Comparison of ENCODE assay signal across 8 mouse cellular contexts in genomic region chr7:25284766-25285165, GRCm38 (mm10). TPM values are rescaled to one million over a fixed set of nuclear protein-coding genes. Genes with fewer than 3 reads are reported as not detected.
DNase-seq lines count a peak whose midpoint lies in the region; ATAC-seq lines count a peak whose summit lies in the region.
"Had no signal": no experiment of that assay in that cellular context is flagged by ENCODE, and none has a peak within 500 bp of the region (broad histone marks: within the 10 kb centered on the region; RNA-seq: fewer than 3 reads in every experiment).

No protein-coding gene starts in this region.

- no peak overlapping the region for H3K4me3 ChIP-seq in liver, embryonic 13.5 days (replicated peaks)
- no peak overlapping the region for H3K4me3 ChIP-seq in liver, embryonic 12.5 days
- H3K4me3 ChIP-seq in embryonic facial prominence, embryonic 13.5 days, result 0 out of 2 replicates have a peak overlapping the region, but pooled peaks have one; percentile 85
- peak overlapping the region; percentile 5; the same call in 1 of the 2 replicates for H3K4me3 ChIP-seq in midbrain, embryonic 14.5 days (replicated peaks; ENCODE audit: low read depth, low read length)

- H3K27me3 ChIP-seq in liver, embryonic 13.5 days, result no peaks in the 10 kb centered on the region
- no peaks in the 10 kb centered on the region for H3K27me3 ChIP-seq in liver, embryonic 12.5 days (replicated peaks)
- H3K27me3 ChIP-seq in embryonic facial prominence, embryonic 13.5 days, result no peaks in the 10 kb centered on the region
- H3K27me3 ChIP-seq in midbrain, embryonic 14.5 days (ENCODE audit: control insufficient read depth, insufficient read depth, low read length), result no peaks in the 10 kb centered on the region

- peaks cover 48% of the 10 kb centered on the region for H3K4me1 ChIP-seq in liver, embryonic 13.5 days (replicated peaks)
- H3K4me1 ChIP-seq in liver, embryonic 12.5 days, result peaks cover 52% of the 10 kb centered on the region
- peaks cover 45% of the 10 kb centered on the region for H3K4me1 ChIP-seq in embryonic facial prominence, embryonic 13.5 days
- H3K4me1 ChIP-seq in midbrain, embryonic 14.5 days (ENCODE audit: control insufficient read depth, insufficient read depth, low read length), result peaks cover 41% of the 10 kb centered on the region

- no peak overlapping the region for H3K4me2 ChIP-seq in liver, embryonic 13.5 days
- no peak overlapping the region for H3K4me2 ChIP-seq in liver, embryonic 12.5 days
- peak overlapping the region; percentile 92 for H3K4me2 ChIP-seq in embryonic facial prominence, embryonic 13.5 days
- H3K4me2 ChIP-seq in midbrain, embryonic 14.5 days (ENCODE audit: low read length), result peak overlapping the region; percentile 83

- WGBS in liver, embryonic 13.5 days (ENCODE audit: insufficient replicate concordance), result 78% methylated on average over 5 of the region's 5 CpGs
- WGBS in liver, embryonic 12.5 days (ENCODE audit: insufficient replicate concordance), result 80% methylated on average over 5 of the region's 5 CpGs
- 69% methylated on average over 5 of the region's 5 CpGs for WGBS in embryonic facial prominence, embryonic 13.5 days
- WGBS in midbrain, embryonic 14.5 days, result 69% methylated on average over 5 of the region's 5 CpGs

- H3K9ac ChIP-seq in liver, embryonic 13.5 days, result no peak overlapping the region
- no peak overlapping the region for H3K9ac ChIP-seq in liver, embryonic 12.5 days
- H3K9ac ChIP-seq in embryonic facial prominence, embryonic 13.5 days, result peak overlapping the region; percentile 89
- peak overlapping the region; percentile 78; the same call in 1 of the 2 replicates for H3K9ac ChIP-seq in midbrain, embryonic 14.5 days (replicated peaks; ENCODE audit: low read length)

- 0 out of 2 replicates have a peak overlapping the region, but pooled peaks have one; percentile 6 for H3K27ac ChIP-seq in liver, embryonic 13.5 days
- H3K27ac ChIP-seq in liver, embryonic 12.5 days, result no peak overlapping the region
- no peak overlapping the region for H3K27ac ChIP-seq in embryonic facial prominence, embryonic 13.5 days
- H3K27ac ChIP-seq in midbrain, embryonic 14.5 days (replicated peaks; ENCODE audit: low read depth, low read length), result peak overlapping the region; percentile 15; the same call in 1 of the 2 replicates

- peaks cover 53% of the 10 kb centered on the region for H3K36me3 ChIP-seq in liver, embryonic 13.5 days
- H3K36me3 ChIP-seq in liver, embryonic 12.5 days, result peaks cover 52% of the 10 kb centered on the region
- H3K36me3 ChIP-seq in embryonic facial prominence, embryonic 13.5 days, result peaks cover 54% of the 10 kb centered on the region
- H3K36me3 ChIP-seq in midbrain, embryonic 14.5 days (ENCODE audit: control insufficient read depth, insufficient read depth, low read length), result peaks cover 52% of the 10 kb centered on the region

- DNase-seq in liver, embryonic 13.5 days, result no peak
- DNase-seq in heart, postnatal 4 days, result peak; percentile 38
- peak; percentile 25 for DNase-seq in midbrain, embryonic 14.5 days
- DNase-seq in adrenal gland, postnatal 14 days, result no peak

- no peaks in the 10 kb centered on the region for H3K9me3 ChIP-seq in liver, embryonic 13.5 days (replicated peaks)
- H3K9me3 ChIP-seq in liver, embryonic 12.5 days (replicated peaks), result 0 out of 2 replicates have a peak, but pooled peaks cover 4% of the 10 kb centered on the region
- no peaks in the 10 kb centered on the region for H3K9me3 ChIP-seq in embryonic facial prominence, embryonic 13.5 days
- H3K9me3 ChIP-seq in midbrain, embryonic 14.5 days (ENCODE audit: control insufficient read depth, low read length), result no peaks in the 10 kb centered on the region

- no peak for ATAC-seq in liver, embryonic 13.5 days (ENCODE audit: low read depth)
- no peak for ATAC-seq in liver, embryonic 12.5 days
- ATAC-seq in embryonic facial prominence, embryonic 13.5 days (ENCODE audit: insufficient number of reproducible peaks, insufficient read depth, low FRiP score, low TSS enrichment, low read depth), result no peak
- no peak for ATAC-seq in midbrain, embryonic 14.5 days (ENCODE audit: low FRiP score, low TSS enrichment)
- ATAC-seq in megakaryocyte progenitor cell, adult 5-6 weeks (replicated peaks; ENCODE audit: poor library complexity), result no peak

RNA-seq across cellular contexts. Expression of gene Pafah1b3, which starts 13.0 kb away (rescaled TPM):
- polyA plus RNA-seq in liver, embryonic 13.5 days (2015; fragmentation: Nextera tagmentation; extraction: Ambion mirVana), result 29.3 and 31.6 TPM in 2 replicates
- polyA plus RNA-seq in liver, embryonic 12.5 days (2016; fragmentation: Nextera tagmentation; extraction: Ambion mirVana), result 44.1 and 51.0 TPM in 2 replicates
- polyA plus RNA-seq in embryonic facial prominence, embryonic 13.5 days (2015; fragmentation: Nextera tagmentation; extraction: Ambion mirVana), result 315 and 322 TPM in 2 replicates
- total RNA-seq in heart, postnatal 4 days (2021), result 10 to 100 TPM; 37.5 to 38.4 TPM
- polyA plus RNA-seq in midbrain, embryonic 14.5 days (2014; fragmentation: Nextera tagmentation; extraction: Ambion mirVana), result 630 and 836 TPM in 2 replicates
- total RNA-seq in megakaryocyte progenitor cell, adult 5-6 weeks (2015), result 10.9 and 20.0 TPM in 2 replicates
- total RNA-seq in megakaryocyte progenitor cell, adult 5-6 weeks (2017), result 14.7 and 15.0 TPM in 2 replicates
- 31.5 and 33.7 TPM in 2 replicates for total RNA-seq in adrenal gland, postnatal 14 days (2021)

RNA-seq across cellular contexts. Expression of gene Prr19, which starts 16.4 kb away (rescaled TPM):
- polyA plus RNA-seq in liver, embryonic 13.5 days (2015; fragmentation: Nextera tagmentation; extraction: Ambion mirVana), result not detected in 2 replicates
- 0.10 and 0.14 TPM in 2 replicates for polyA plus RNA-seq in liver, embryonic 12.5 days (2016; fragmentation: Nextera tagmentation; extraction: Ambion mirVana)
- 0.60 and 0.92 TPM in 2 replicates for polyA plus RNA-seq in embryonic facial prominence, embryonic 13.5 days (2015; fragmentation: Nextera tagmentation; extraction: Ambion mirVana)
- total RNA-seq in heart, postnatal 4 days (2021), result not detected
- polyA plus RNA-seq in midbrain, embryonic 14.5 days (2014; fragmentation: Nextera tagmentation; extraction: Ambion mirVana), result 3.0 and 3.2 TPM in 2 replicates
- total RNA-seq in megakaryocyte progenitor cell, adult 5-6 weeks (2015), result not detected in 2 replicates
- not detected in 2 replicates for total RNA-seq in megakaryocyte progenitor cell, adult 5-6 weeks (2017)
- not detected in 2 replicates for total RNA-seq in adrenal gland, postnatal 14 days (2021)
- polyA plus RNA-seq: macrophage had no signal

RNA-seq across cellular contexts. Expression of gene Cic, which starts 17.3 kb away (rescaled TPM):
- 9.7 and 10.4 TPM in 2 replicates for polyA plus RNA-seq in liver, embryonic 13.5 days (2015; fragmentation: Nextera tagmentation; extraction: Ambion mirVana)
- polyA plus RNA-seq in liver, embryonic 12.5 days (2016; fragmentation: Nextera tagmentation; extraction: Ambion mirVana), result 17.0 TPM in 2 replicates
- polyA plus RNA-seq in embryonic facial prominence, embryonic 13.5 days (2015; fragmentation: Nextera tagmentation; extraction: Ambion mirVana), result 46.2 and 47.4 TPM in 2 replicates
- 100 to 1,000 TPM; 108 to 109 TPM for total RNA-seq in heart, postnatal 4 days (2021)
- 47.3 and 52.0 TPM in 2 replicates for polyA plus RNA-seq in midbrain, embryonic 14.5 days (2014; fragmentation: Nextera tagmentation; extraction: Ambion mirVana)
- total RNA-seq in megakaryocyte progenitor cell, adult 5-6 weeks (2015), result 67.4 and 67.8 TPM in 2 replicates
- total RNA-seq in megakaryocyte progenitor cell, adult 5-6 weeks (2017), result 19.0 and 24.4 TPM in 2 replicates
- total RNA-seq in adrenal gland, postnatal 14 days (2021), result 115 and 127 TPM in 2 replicates

RNA-seq across cellular contexts. Expression of gene Tmem145, which starts 21.1 kb away (rescaled TPM):
- polyA plus RNA-seq in liver, embryonic 13.5 days (2015; fragmentation: Nextera tagmentation; extraction: Ambion mirVana), result 0.10 TPM in 1 of 2 replicates, not detected in the other
- polyA plus RNA-seq in liver, embryonic 12.5 days (2016; fragmentation: Nextera tagmentation; extraction: Ambion mirVana), result 0.14 TPM in 2 replicates
- polyA plus RNA-seq in embryonic facial prominence, embryonic 13.5 days (2015; fragmentation: Nextera tagmentation; extraction: Ambion mirVana), result 2.2 and 2.5 TPM in 2 replicates
- total RNA-seq in heart, postnatal 4 days (2021), result not detected
- 68.6 and 77.8 TPM in 2 replicates for polyA plus RNA-seq in midbrain, embryonic 14.5 days (2014; fragmentation: Nextera tagmentation; extraction: Ambion mirVana)
- not detected in 2 replicates for total RNA-seq in megakaryocyte progenitor cell, adult 5-6 weeks (2015)
- total RNA-seq in megakaryocyte progenitor cell, adult 5-6 weeks (2017), result not detected in 2 replicates
- 1.4 and 3.2 TPM in 2 replicates for total RNA-seq in adrenal gland, postnatal 14 days (2021)
- polyA plus RNA-seq: macrophage had no signal

RNA-seq across cellular contexts. Expression of gene Megf8, which starts 32.2 kb away (rescaled TPM):
- polyA plus RNA-seq in liver, embryonic 13.5 days (2015; fragmentation: Nextera tagmentation; extraction: Ambion mirVana), result 1.0 and 1.2 TPM in 2 replicates
- polyA plus RNA-seq in liver, embryonic 12.5 days (2016; fragmentation: Nextera tagmentation; extraction: Ambion mirVana), result 2.6 TPM in 2 replicates
- 17.6 and 18.5 TPM in 2 replicates for polyA plus RNA-seq in embryonic facial prominence, embryonic 13.5 days (2015; fragmentation: Nextera tagmentation; extraction: Ambion mirVana)
- 10 to 100 TPM; 26.2 to 29.3 TPM for total RNA-seq in heart, postnatal 4 days (2021)
- polyA plus RNA-seq in midbrain, embryonic 14.5 days (2014; fragmentation: Nextera tagmentation; extraction: Ambion mirVana), result 21.6 and 23.2 TPM in 2 replicates
- total RNA-seq in megakaryocyte progenitor cell, adult 5-6 weeks (2015), result 2.2 and 2.5 TPM in 2 replicates
- total RNA-seq in megakaryocyte progenitor cell, adult 5-6 weeks (2017), result 3.5 and 3.9 TPM in 2 replicates
- 39.1 and 39.7 TPM in 2 replicates for total RNA-seq in adrenal gland, postnatal 14 days (2021)

Comparison
In these comparisons a context has a peak if more than half of its experiments do, and no peak if none do; other contexts are left out.
1. H3K27ac ChIP-seq: peak in liver, embryonic 13.5 days (single experiment) and midbrain, embryonic 14.5 days (single experiment); none in liver, embryonic 12.5 days (single experiment) and embryonic facial prominence, embryonic 13.5 days (single experiment).
2. DNase-seq: peak in heart, postnatal 4 days (single experiment) and midbrain, embryonic 14.5 days (single experiment); none in liver, embryonic 13.5 days (single experiment) and adrenal gland, postnatal 14 days (single experiment).
3. H3K4me2 ChIP-seq: peak in embryonic facial prominence, embryonic 13.5 days (single experiment) and midbrain, embryonic 14.5 days (single experiment); none in liver, embryonic 13.5 days (single experiment) and liver, embryonic 12.5 days (single experiment).
4. H3K4me3 ChIP-seq: peak in embryonic facial prominence, embryonic 13.5 days (single experiment) and midbrain, embryonic 14.5 days (single experiment); none in liver, embryonic 13.5 days (single experiment) and liver, embryonic 12.5 days (single experiment).
5. H3K9ac ChIP-seq: peak in embryonic facial prominence, embryonic 13.5 days (single experiment) and midbrain, embryonic 14.5 days (single experiment); none in liver, embryonic 13.5 days (single experiment) and liver, embryonic 12.5 days (single experiment).